Mouse (Mus musculus): ENCODE results near the gene Ttc27. TPM values are rescaled to one million over a fixed set of nuclear protein-coding genes. Genes with fewer than 3 reads are reported as not detected.

Gene Ttc27
- polyA plus RNA-seq, 1 experiment = 0.39 TPM

DNA sequence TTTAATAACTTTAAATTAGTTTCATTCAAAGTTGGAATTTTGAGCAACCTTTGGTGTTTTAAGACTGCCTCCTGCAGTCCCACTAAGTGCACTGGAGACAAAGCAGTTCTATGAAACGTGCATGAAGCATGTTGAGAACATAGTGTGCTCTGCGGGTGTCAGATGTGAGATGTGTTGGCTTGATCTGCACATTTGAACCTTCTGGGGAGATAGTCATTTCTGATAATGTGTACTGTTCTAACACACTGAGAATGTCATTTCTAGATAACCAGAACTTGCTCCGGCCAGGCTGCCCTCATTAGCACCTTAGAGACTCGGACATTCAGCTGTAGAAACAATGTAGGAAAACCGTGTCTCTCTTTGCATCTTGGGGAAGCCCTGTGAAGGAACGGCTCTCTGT lies 126.0 kb downstream of the Ttc27 start:
- Histone ChIP-seq H3K9me3 (ENCODE audit: control insufficient read depth, low read length) (no peaks in the 10 kb centered on the region), H3K36me3 (ENCODE audit: control insufficient read depth) (peaks cover 2% of the 10 kb centered on the region; the same call in 1 of the 2 replicates), H3K4me3 (replicated peaks) (no peak overlapping the region)

DNA sequence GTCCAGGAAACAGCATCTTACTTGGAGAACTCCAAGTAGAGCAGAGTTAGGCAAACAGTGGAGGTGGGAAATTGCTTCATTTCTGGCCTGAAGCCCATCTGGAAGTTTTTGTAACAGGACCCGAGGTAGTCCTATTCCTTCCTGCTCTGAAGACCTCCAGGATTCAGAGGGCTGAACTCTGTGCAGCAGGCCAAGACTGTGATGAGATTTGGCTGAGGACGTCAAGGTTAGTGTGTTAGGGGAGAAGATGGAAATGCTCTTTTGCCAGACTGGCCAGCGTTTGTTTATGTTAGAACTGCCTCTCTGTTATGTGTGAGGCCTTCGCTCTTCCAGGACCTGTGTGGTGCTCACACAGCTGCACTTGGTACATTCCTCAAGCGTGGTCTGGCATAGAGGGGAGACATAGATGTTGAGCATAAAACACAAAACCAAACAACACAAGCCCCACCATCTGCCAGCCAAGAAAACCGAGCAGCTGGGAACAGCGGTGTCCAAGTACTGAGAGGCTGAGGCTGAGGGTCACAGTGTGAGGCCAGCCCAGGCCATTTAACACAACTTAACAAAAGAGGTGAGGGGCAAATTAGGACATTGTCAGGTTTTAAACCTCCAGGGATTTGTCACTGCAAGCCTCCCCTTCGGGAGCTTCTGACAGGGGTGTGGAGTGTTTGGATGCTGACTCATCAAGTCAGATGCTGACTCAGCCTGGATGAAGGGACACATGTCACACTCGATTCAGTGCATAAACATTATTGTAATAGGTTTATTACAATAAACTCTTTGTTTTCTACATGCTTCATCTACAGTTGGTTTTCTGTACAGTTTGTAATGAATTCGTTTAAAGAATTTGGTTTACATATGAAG lies 128.7 kb downstream of the Ttc27 start:
- no peaks in the 10 kb centered on the region for H3K27me3 ChIP-seq (ENCODE audit: control insufficient read depth)
- H3K4me1 ChIP-seq (ENCODE audit: control insufficient read depth) = peaks cover 32% of the 10 kb centered on the region
- H3K9me3 ChIP-seq (ENCODE audit: control insufficient read depth, low read length) = no peaks in the 10 kb centered on the region
- H3K36me3 ChIP-seq (ENCODE audit: control insufficient read depth) = no peaks in the 10 kb centered on the region
- no peak overlapping the region for H3K4me3 ChIP-seq (replicated peaks)
- TF ChIP-seq GATA1 (IDR thresholded peaks at IDR 0.05; ENCODE audit: low read length) (no peak), TAL1 (IDR thresholded peaks at IDR 0.05; ENCODE audit: low read length) (no peak)

More for the DNA sequence above, 126.0 kb downstream of the Ttc27 start:
- no peaks in the 10 kb centered on the region for H3K27me3 ChIP-seq (ENCODE audit: control insufficient read depth)
- no peak for TF ChIP-seq GATA1 (IDR thresholded peaks at IDR 0.05; ENCODE audit: low read length)
- TF ChIP-seq TAL1 (IDR thresholded peaks at IDR 0.05; ENCODE audit: low read length) = no peak
- H3K4me1 ChIP-seq (ENCODE audit: control insufficient read depth) = peaks cover 32% of the 10 kb centered on the region

DNA sequence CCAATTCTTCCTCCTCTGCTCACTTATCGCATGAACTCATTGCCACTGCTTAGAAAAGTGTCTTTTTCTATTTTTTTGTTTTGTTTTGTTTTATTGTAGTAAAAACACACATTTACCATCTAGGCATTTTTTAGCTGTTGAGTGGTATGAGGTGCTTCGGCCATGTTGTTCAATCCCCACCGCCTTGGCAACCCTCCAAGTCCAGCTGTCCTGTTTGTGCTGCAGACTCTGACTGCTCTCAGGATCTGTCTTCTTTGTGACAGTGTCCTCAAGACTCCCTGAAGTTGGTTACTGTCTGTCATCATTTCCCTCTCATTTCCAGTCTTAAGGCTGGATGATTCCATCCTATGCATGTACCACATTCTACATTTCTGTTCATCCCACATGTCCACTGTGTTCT lies 132.7 kb downstream of the Ttc27 start:
- TF ChIP-seq GATA1 (IDR thresholded peaks at IDR 0.05; ENCODE audit: low read length) (no peak), TAL1 (IDR thresholded peaks at IDR 0.05; ENCODE audit: low read length) (no peak)
- Histone ChIP-seq H3K4me3 (replicated peaks) (no peak overlapping the region), H3K9me3 (ENCODE audit: control insufficient read depth, low read length) (no peaks in the 10 kb centered on the region), H3K36me3 (ENCODE audit: control insufficient read depth) (no peaks in the 10 kb centered on the region), H3K4me1 (ENCODE audit: control insufficient read depth) (peaks cover 20% of the 10 kb centered on the region), H3K27me3 (ENCODE audit: control insufficient read depth) (no peaks in the 10 kb centered on the region)

DNA sequence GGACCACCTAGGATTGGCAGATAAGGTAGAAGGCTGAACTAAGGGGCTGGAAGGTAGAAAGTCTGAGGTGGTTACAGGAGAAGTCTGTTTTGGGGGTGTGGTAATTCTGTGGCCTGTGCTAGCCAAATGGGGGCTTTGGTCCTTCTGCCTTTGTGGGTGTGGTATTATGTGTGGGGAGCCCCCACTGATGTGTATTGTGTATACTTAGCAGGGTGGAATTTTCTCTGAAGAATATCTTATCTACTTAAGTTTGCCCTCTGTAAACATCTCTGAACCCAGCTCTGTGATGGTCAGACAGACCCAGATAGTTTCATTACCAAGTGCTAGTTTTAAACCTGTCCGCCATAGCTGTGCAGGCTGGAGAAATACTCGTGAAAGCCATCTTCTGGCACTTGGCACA lies 141.8 kb downstream of the Ttc27 start:
- no peaks in the 10 kb centered on the region for H3K27me3 ChIP-seq (ENCODE audit: control insufficient read depth)
- TF ChIP-seq GATA1 (IDR thresholded peaks at IDR 0.05; ENCODE audit: low read length) = no peak
- TF ChIP-seq TAL1 (IDR thresholded peaks at IDR 0.05; ENCODE audit: low read length) = no peak
- H3K36me3 ChIP-seq (ENCODE audit: control insufficient read depth) = peaks cover 5% of the 10 kb centered on the region
- H3K9me3 ChIP-seq (ENCODE audit: control insufficient read depth, low read length) = no peaks in the 10 kb centered on the region
- no peak overlapping the region for H3K4me3 ChIP-seq (replicated peaks)
- peaks cover 12% of the 10 kb centered on the region for H3K4me1 ChIP-seq (ENCODE audit: control insufficient read depth)

DNA sequence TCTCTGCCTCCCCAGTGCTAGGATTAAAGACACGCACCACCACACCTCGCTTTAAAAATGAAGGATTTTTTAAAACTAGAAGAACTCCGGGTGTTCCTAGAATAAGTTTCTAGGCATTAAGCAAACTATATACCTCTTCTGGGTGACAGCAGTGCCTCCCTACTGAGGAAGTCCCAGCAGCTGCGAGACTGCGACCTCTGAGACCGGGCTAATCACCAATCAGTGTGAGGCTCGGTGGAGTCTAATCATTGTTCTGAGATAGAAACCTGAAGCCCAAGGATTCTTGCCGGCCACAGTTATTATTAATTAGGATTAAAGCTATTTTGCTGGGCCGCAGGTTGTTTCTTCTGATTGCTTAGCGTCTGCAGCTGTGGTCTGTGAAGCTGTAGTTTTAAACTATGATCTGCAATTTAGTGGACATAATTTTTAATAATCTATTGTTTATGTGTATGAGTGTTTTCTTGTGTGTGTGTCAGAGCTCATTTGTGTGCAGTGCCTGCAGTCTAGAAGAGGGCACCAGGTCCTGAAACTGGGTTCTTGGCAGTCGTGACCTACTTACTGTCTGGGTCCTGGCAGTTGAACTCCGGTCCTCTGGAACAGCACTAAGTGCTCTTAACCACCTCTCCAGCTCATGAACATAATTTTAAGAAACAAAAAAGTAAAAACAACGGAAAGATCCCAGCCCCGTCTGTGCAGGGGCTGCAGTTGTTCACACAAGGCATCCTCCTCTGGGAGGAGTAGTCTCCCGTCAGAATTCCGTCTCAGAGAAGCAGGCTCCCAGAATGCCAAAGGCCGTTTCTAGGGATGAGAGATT lies 142.9 kb downstream of the Ttc27 start:
- peaks cover 5% of the 10 kb centered on the region for H3K36me3 ChIP-seq (ENCODE audit: control insufficient read depth)

DNA sequence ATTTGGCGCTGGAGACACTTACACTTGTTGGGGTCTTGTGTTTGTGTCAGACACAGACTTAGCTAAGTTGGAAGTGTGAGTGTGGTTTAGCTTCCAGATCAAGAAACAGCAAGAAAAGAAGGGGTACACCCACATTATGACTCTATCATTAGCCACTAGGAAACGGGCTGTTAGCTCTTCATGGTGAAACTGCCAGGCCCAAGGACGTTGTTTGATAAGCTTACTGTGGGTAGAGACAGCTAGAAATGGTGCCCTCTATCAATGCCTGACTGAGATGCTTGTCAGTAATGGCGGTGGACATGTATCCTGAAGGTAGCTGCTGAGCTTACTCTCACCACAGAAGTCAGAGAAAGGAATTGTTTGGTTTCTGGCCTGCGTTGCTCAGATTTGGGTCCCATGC lies 146.3 kb downstream of the Ttc27 start:
- Histone ChIP-seq H3K4me1 (ENCODE audit: control insufficient read depth) (peaks cover 47% of the 10 kb centered on the region), H3K9me3 (ENCODE audit: control insufficient read depth, low read length) (no peaks in the 10 kb centered on the region), H3K27me3 (ENCODE audit: control insufficient read depth) (no peaks in the 10 kb centered on the region), H3K36me3 (ENCODE audit: control insufficient read depth) (peaks cover 2% of the 10 kb centered on the region), H3K4me3 (replicated peaks) (no peak overlapping the region)
- TF ChIP-seq GATA1 (IDR thresholded peaks at IDR 0.05; ENCODE audit: low read length) (no peak), TAL1 (IDR thresholded peaks at IDR 0.05; ENCODE audit: low read length) (no peak)

More for the DNA sequence above, 142.9 kb downstream of the Ttc27 start:
- peaks cover 22% of the 10 kb centered on the region for H3K4me1 ChIP-seq (ENCODE audit: control insufficient read depth)
- TF ChIP-seq GATA1 (IDR thresholded peaks at IDR 0.05; ENCODE audit: low read length) (no peak), TAL1 (IDR thresholded peaks at IDR 0.05; ENCODE audit: low read length) (no peak)
- no peaks in the 10 kb centered on the region for H3K9me3 ChIP-seq (ENCODE audit: control insufficient read depth, low read length)
- no peak overlapping the region for H3K4me3 ChIP-seq (replicated peaks)
- no peaks in the 10 kb centered on the region for H3K27me3 ChIP-seq (ENCODE audit: control insufficient read depth)

DNA sequence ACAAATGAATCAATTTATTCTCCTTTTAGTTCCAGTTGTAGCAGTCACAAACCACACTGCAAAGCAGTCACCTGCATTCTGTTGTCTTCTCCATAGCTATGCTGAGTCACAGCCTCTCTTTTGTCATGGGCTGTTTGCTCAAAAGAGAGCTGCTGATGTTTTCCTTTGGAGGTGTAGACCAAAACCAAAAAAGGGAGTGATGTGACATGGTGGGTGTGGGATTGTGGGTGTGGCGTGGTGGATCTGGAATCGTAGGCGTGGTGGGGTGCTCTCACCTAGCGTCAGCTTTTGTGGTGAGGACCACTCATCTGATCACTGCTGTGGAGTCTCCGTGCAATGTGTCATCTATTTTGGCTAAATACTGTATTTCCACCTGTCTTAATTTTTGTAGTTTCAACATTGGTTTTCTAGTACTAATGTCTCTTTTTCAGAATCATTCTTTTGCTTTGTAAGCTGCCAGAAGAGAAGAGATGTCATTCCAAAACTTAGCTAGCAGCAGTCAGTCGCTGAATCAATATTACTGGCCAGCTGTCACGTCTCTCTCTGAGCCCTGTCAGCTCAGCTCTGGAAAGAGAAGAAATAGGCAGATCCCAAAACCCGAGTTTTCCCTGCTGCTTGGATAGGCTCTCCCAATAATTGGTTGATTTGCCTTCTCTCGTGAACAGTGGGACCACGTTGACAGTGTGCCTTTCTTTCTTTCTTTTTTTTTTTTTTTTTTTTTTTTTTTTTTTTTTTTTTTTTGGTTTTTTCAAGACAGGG lies 147.4 kb downstream of the Ttc27 start:
- no peaks in the 10 kb centered on the region for H3K27me3 ChIP-seq (ENCODE audit: control insufficient read depth)
- peaks cover 56% of the 10 kb centered on the region for H3K4me1 ChIP-seq (ENCODE audit: control insufficient read depth)
- peaks cover 2% of the 10 kb centered on the region for H3K36me3 ChIP-seq (ENCODE audit: control insufficient read depth)
- TF ChIP-seq TAL1 (IDR thresholded peaks at IDR 0.05; ENCODE audit: low read length) (no peak), GATA1 (IDR thresholded peaks at IDR 0.05; ENCODE audit: low read length) (no peak)
- no peak overlapping the region for H3K4me3 ChIP-seq (replicated peaks)
- H3K9me3 ChIP-seq (ENCODE audit: control insufficient read depth, low read length) = no peaks in the 10 kb centered on the region

DNA sequence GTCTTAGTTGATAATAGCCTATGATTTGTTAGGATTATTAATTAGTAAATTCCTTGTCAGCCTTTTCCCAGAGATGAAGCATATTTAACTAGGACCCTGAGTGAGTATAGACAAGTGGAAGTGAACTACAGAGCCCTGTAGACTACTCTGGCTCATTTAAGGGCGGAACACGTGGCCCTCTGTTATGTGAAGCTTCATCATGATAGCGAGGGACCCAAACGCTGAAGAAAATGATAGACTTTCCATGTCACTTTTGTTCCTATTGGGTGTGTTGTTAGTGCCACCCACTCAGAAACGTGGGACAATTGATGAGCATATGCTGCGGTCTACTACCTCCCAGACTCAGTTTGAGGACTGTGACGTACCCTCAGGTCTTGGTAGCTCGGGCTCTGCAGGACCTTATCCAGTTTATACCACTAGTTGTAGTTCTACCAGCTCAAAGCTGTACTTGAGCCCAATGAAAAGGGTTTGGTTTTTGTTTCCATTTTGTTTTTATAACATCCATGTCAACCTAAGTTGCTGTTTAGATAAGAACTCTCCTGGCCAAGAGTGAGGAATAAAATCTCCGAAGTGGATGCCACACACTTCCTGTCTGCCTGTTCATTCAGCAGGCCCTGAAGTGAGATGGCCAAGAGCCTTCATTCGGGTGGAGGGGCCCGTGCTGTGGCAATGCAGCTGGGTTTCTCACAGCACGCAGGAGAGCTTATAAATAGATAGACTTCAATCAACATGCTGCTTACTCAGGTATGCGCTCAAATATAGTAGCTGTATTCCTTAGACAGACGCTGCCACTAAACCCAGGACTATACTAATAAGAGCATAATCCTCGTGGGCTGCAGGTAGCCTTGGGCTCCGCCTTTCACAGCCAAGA lies 148.4 kb downstream of the Ttc27 start:
- no peaks in the 10 kb centered on the region for H3K9me3 ChIP-seq (ENCODE audit: control insufficient read depth, low read length)
- H3K4me3 ChIP-seq (replicated peaks) = no peak overlapping the region
- no peaks in the 10 kb centered on the region for H3K27me3 ChIP-seq (ENCODE audit: control insufficient read depth)
- peaks cover 2% of the 10 kb centered on the region for H3K36me3 ChIP-seq (ENCODE audit: control insufficient read depth)
- TF ChIP-seq GATA1 (IDR thresholded peaks at IDR 0.05; ENCODE audit: low read length) (no peak), TAL1 (IDR thresholded peaks at IDR 0.05; ENCODE audit: low read length) (no peak)
- H3K4me1 ChIP-seq (ENCODE audit: control insufficient read depth) = peaks cover 64% of the 10 kb centered on the region
